Mouse (Mus musculus): ENCODE measurements around the gene Olfr424. TPM values are rescaled to one million over a fixed set of nuclear protein-coding genes. Genes with fewer than 3 reads are reported as not detected.

Gene Olfr424
- polyA plus RNA-seq, 1 experiment from 2014 or later = not detected

Other genes with a start within 250 kb of the Olfr424 start
- 0.64 and 0.83 TPM in 2 replicates for gene Ifi211, start 218.5 kb upstream of the Olfr424 start, polyA plus RNA-seq (2014; fragmentation: Nextera tagmentation; extraction: Ambion mirVana)
- gene Mndal, start 189.0 kb upstream of the Olfr424 start, polyA plus RNA-seq (2014; fragmentation: Nextera tagmentation; extraction: Ambion mirVana) = 2.0 and 3.0 TPM in 2 replicates
- 1.3 and 1.5 TPM in 2 replicates for gene Ifi203, start 188.8 kb upstream of the Olfr424 start, polyA plus RNA-seq (2014; fragmentation: Nextera tagmentation; extraction: Ambion mirVana)
- gene Ifi202b, start 148.8 kb upstream of the Olfr424 start, polyA plus RNA-seq (2014; fragmentation: Nextera tagmentation; extraction: Ambion mirVana) = not detected in 2 replicates
- 0.69 and 0.88 TPM in 2 replicates for gene Ifi205, start 99.7 kb upstream of the Olfr424 start, polyA plus RNA-seq (2014; fragmentation: Nextera tagmentation; extraction: Ambion mirVana)
- 0.07 and 0.08 TPM in 2 replicates for gene Olfr433, start 90.8 kb upstream of the Olfr424 start, polyA plus RNA-seq (2014; fragmentation: Nextera tagmentation; extraction: Ambion mirVana)
- gene Olfr432, start 82.3 kb upstream of the Olfr424 start, polyA plus RNA-seq (2014; fragmentation: Nextera tagmentation; extraction: Ambion mirVana) = not detected in 2 replicates
- not detected in 2 replicates for gene Olfr430, start 64.9 kb upstream of the Olfr424 start, polyA plus RNA-seq (2014; fragmentation: Nextera tagmentation; extraction: Ambion mirVana)
- not detected in 2 replicates for gene Olfr429, start 47.2 kb upstream of the Olfr424 start, polyA plus RNA-seq (2014; fragmentation: Nextera tagmentation; extraction: Ambion mirVana)
- gene Olfr427, start 34.6 kb upstream of the Olfr424 start, polyA plus RNA-seq (2014; fragmentation: Nextera tagmentation; extraction: Ambion mirVana) = not detected in 2 replicates
- not detected in 2 replicates for gene Olfr231, start 10.4 kb upstream of the Olfr424 start, polyA plus RNA-seq (2014; fragmentation: Nextera tagmentation; extraction: Ambion mirVana)
- not detected in 2 replicates for gene Olfr420, start 24.1 kb downstream of the Olfr424 start, polyA plus RNA-seq (2014; fragmentation: Nextera tagmentation; extraction: Ambion mirVana)
- 0.68 and 0.79 TPM in 2 replicates for gene Spta1, start 41.3 kb downstream of the Olfr424 start, polyA plus RNA-seq (2014; fragmentation: Nextera tagmentation; extraction: Ambion mirVana)
- not detected in 2 replicates for gene Olfr419, start 120.5 kb downstream of the Olfr424 start, polyA plus RNA-seq (2014; fragmentation: Nextera tagmentation; extraction: Ambion mirVana)
- 0.23 TPM in 1 of 2 replicates, not detected in the other for gene Mptx1, start 199.0 kb downstream of the Olfr424 start, polyA plus RNA-seq (2014; fragmentation: Nextera tagmentation; extraction: Ambion mirVana)
- not detected in 2 replicates for gene Olfr417, start 233.6 kb downstream of the Olfr424 start, polyA plus RNA-seq (2014; fragmentation: Nextera tagmentation; extraction: Ambion mirVana)